Mouse (Mus musculus): ENCODE data around the gene Zfp14. TPM values are rescaled to one million over a fixed set of nuclear protein-coding genes. Genes with fewer than 3 reads are reported as not detected.

Zfp14 gene
- polyA plus RNA-seq (2017; shearing (Covaris generic)): 8.0 TPM

DNA sequence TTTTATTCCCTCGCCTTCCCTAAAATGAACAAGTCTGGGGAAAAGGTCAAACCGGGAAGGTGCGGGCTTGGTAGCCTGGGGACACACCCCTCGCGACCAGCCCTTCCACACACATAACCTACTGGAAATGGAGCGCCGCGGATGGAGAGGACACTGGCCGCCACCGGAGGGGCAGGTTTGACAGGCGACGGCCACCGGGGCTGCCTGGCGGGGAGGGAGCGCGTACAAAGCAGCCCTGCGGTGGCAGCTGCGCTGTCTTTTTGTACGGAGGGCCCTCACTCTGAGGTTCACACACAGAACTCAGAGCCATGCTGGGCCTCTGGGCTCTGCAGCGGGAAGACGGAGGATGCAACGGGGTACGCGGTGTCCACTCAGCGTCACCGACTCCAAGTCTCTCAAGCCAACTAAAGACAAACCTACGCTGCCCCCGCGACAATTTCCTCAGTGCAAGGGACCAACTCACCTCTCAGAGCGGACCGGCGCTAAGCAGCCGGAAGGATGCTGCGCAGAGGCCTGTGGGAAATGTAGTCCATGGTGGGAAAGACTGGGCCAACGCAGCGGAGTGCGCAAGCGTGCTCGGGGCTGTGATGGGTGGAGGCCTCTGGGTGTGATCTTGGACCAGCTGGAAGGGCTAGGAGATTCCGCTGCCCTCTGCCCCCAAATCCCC, at the start of gene Zfp14:
TSS of gene Zfp14 (minus strand) at position 499 of the 667 bp plus-strand sequence.

DNA sequence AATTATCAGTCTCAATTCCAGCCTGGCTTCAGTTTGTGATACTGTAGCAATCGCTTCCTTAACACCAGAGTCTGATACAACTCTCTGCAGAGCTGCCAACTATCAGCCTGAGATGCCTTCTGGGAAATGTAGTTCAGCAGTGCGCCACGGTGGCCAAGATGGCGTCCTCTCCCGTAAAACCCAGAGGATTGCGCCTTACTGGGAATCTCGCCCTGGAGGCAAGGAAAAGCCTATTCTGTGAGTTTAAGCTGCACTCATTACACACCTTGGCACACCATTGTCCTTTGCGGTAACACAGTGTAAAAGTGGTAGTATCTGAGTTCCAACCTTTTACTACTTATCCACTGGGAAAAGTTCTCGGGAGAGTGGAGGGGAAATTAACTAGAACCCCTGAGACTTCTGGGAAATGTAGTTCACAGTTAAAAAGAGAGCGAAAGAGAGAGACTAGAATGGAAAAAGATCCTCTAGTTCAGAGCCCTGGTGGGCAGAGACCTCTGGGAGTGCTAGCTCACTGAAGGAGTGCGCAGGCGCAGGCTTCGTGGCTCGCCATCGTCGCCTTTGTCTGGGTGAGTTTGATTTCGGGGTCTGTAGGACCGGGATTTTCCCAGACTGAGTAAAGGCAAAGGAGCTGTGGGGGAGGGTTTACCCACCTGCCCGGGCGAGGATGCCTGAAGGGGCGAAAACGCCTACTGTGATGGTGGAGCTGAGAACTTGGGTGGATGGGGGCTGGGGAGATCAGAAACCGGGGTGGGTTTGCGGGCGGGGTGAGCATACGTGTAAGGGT, 43.7 kb upstream of the Zfp14 start, which contains the start of gene Zfp260:
TSS of gene Zfp260 (plus strand) at position 132 of the 784 bp plus-strand sequence.

DNA sequence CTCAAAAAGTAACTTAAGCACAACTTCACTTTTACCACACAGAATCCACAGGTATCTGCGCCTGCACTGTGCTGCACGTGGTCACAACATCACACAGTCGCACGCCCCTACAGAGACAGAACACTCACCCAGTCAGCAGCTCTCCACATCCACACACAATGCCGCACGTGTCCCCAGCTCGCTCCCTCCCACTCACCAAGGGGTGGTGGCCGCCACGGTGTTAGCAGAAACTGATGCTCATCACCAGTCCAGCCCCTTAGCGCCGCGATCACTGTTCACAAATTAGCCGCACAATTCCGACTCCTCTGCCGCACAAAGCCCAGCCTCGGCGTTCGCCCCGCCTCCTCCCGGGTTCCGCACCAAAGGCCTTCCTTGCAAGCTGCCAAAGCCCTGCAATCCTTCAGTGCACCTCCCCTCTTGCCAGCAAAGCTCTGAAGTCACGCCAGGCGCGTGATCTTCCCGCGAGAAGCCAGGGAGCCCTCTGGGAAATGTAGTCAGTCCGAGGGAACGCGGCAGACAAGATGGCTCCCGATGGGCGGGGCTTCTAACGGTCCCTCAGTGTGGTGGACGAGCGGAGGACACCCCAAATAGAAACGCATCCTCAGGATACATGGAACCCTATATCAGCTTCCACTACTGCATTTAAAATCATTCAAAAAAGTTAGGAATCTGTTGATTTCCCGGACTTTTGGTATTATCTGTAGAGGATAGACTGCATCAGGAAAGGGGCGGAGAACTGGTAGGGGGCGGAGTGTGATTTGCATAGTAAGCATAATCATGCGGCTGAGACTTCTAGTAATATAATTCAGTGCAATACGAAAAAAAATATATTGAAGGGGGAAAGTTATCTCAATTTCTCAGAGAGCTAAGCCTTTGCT, 39.2 kb upstream of the Zfp14 start, which contains the start of the genes Gm26920 and Zfp566:
TSS of gene Gm26920 (minus strand) at position 319 of the 878 bp plus-strand sequence.
TSS of gene Zfp566 (minus strand) at position 436 of the 878 bp plus-strand sequence.

DNA sequence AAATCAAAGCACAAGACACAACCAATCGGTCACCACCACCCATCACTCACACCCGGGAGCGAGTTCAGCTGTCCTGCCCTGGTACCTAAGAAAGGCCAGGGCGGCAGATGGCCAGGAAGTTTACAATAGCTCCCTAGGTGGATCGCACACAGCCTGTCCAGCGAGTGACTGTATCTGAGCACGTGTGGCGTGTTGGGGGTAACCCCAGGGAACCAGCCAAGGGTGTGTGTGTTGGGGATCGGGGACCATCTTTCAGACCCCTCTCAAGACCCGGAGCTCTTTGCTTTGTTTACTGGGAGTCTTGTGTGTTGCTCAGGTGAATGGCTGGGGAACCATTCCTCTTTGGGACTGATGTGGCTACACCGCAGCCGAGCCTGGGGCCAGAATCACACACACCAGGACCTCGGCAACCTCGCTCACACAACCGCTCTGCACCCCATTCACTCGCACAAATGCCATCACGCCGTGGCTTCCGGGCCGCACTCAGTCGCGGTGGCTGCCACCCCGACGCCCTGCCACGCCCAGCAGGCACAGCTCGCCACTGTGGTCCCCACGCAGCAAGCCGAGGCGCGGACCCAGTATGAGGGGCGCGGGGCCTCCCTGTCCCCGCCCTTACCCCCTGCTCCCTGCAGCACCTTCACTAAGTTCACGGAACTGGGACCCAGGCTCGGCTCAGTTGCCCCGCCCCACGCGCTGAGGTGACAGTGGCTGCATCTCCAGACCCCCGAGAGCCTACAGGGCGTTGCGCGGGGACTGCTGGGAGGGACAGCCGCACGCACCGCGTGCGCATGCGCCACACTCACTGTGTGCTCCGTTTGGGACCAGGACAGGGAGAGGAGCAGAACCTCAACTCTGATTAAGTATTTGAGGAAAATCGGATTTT, 21.2 kb upstream of the Zfp14 start, which contains the start of gene Zfp82:
TSS of gene Zfp82 (minus strand) at position 755 of the 883 bp plus-strand sequence.

Other genes with a start within 250 kb of the Zfp14 start
- 31.0 TPM for gene Zfp790, start 235.3 kb downstream of the Zfp14 start, polyA plus RNA-seq (2017; shearing (Covaris generic))
- 7.7 TPM for gene Zfp940, start 197.7 kb downstream of the Zfp14 start, polyA plus RNA-seq (2017; shearing (Covaris generic))
- gene Zfp420, start 191.4 kb downstream of the Zfp14 start, polyA plus RNA-seq (2017; shearing (Covaris generic)): 11.8 TPM
- gene Zfp27, start 144.8 kb downstream of the Zfp14 start, polyA plus RNA-seq (2017; shearing (Covaris generic)): 7.9 TPM
- 0.91 TPM for gene Zfp383, start 143.2 kb downstream of the Zfp14 start, polyA plus RNA-seq (2017; shearing (Covaris generic))
- 11.4 TPM for gene Zfp74, start 97.3 kb downstream of the Zfp14 start, polyA plus RNA-seq (2017; shearing (Covaris generic))
- 6.7 TPM for gene Zfp568, start 67.4 kb downstream of the Zfp14 start, polyA plus RNA-seq (2017; shearing (Covaris generic))
- gene Zfp82, start 21.5 kb upstream of the Zfp14 start, polyA plus RNA-seq (2017; shearing (Covaris generic)): 16.4 TPM
- 1.2 TPM for gene Gm26920, start 39.0 kb upstream of the Zfp14 start, polyA plus RNA-seq (2017; shearing (Covaris generic))
- gene Zfp566, start 39.1 kb upstream of the Zfp14 start, polyA plus RNA-seq (2017; shearing (Covaris generic)): 11.9 TPM
- gene Zfp260, start 43.4 kb upstream of the Zfp14 start, polyA plus RNA-seq (2017; shearing (Covaris generic)): 111 TPM
- gene Zfp382, start 70.6 kb upstream of the Zfp14 start, polyA plus RNA-seq (2017; shearing (Covaris generic)): 22.3 TPM
- 35.9 TPM for gene Zfp146, start 118.4 kb upstream of the Zfp14 start, polyA plus RNA-seq (2017; shearing (Covaris generic))
- 1.4 TPM for gene Cox7a1, start 132.8 kb upstream of the Zfp14 start, polyA plus RNA-seq (2017; shearing (Covaris generic))
- gene Capns1, start 147.4 kb upstream of the Zfp14 start, polyA plus RNA-seq (2017; shearing (Covaris generic)): 70.0 TPM
- gene Polr2i, start 180.6 kb upstream of the Zfp14 start, polyA plus RNA-seq (2017; shearing (Covaris generic)): 55.8 TPM
- 123 TPM for gene Tbcb, start 180.9 kb upstream of the Zfp14 start, polyA plus RNA-seq (2017; shearing (Covaris generic))
- not detected for gene Ovol3, start 184.3 kb upstream of the Zfp14 start, polyA plus RNA-seq (2017; shearing (Covaris generic))
- gene Thap8, start 228.7 kb upstream of the Zfp14 start, polyA plus RNA-seq (2017; shearing (Covaris generic)): 0.66 TPM
- 7.5 TPM for gene Wdr62, start 229.0 kb upstream of the Zfp14 start, polyA plus RNA-seq (2017; shearing (Covaris generic))
- gene Clip3, start 240.3 kb upstream of the Zfp14 start, polyA plus RNA-seq (2017; shearing (Covaris generic)): 9.6 TPM